Mouse (Mus musculus): ENCODE results near the gene Aldob. TPM values are rescaled to one million over a fixed set of nuclear protein-coding genes. Genes with fewer than 3 reads are reported as not detected.

The Aldob gene
- polyA plus RNA-seq, 1 experiment = 1.9 TPM

GRCm38 (mm10) chr4:49567613-49568012, 18.3 kb upstream of the Aldob start:
- Histone ChIP-seq H3K4me3 (replicated peaks; ENCODE audit: extremely low read depth, low read depth, low read length) (no peak overlapping the region), H3K4me1 (ENCODE audit: control insufficient read depth, insufficient read depth, low read length) (no peaks in the 10 kb centered on the region)
- TF ChIP-seq POLR2A (IDR thresholded peaks at IDR 0.05; ENCODE audit: borderline replicate concordance, extremely low read depth, low read depth, low read length) (no peak), CTCF (IDR thresholded peaks at IDR 0.05; ENCODE audit: insufficient read depth, low read length) (peak; percentile 46; the same call in 1 of the 2 replicates)
- peak; percentile 42 for DNase-seq
- 19% methylated on average over 3 of the region's 3 CpGs for WGBS

- no peaks in the 10 kb centered on the region for H3K4me1 ChIP-seq (ENCODE audit: control insufficient read depth, insufficient read depth, low read length)
- DNase-seq = no peak
- no peak overlapping the region for H3K4me3 ChIP-seq (replicated peaks; ENCODE audit: extremely low read depth, low read depth, low read length)
- WGBS = 58% methylated on average over 20 of the region's 20 CpGs
- no peak for TF ChIP-seq CTCF (IDR thresholded peaks at IDR 0.05; ENCODE audit: insufficient read depth, low read length)
- no peak for TF ChIP-seq POLR2A (IDR thresholded peaks at IDR 0.05; ENCODE audit: borderline replicate concordance, extremely low read depth, low read depth, low read length)
Observed at GRCm38 (mm10) chr4:49559915-49560772, 10.8 kb upstream of the Aldob start.

- no peak for DNase-seq
- TF ChIP-seq POLR2A (IDR thresholded peaks at IDR 0.05; ENCODE audit: borderline replicate concordance, extremely low read depth, low read depth, low read length) = no peak
- no peak for TF ChIP-seq CTCF (IDR thresholded peaks at IDR 0.05; ENCODE audit: insufficient read depth, low read length)
- Histone ChIP-seq H3K4me3 (replicated peaks; ENCODE audit: extremely low read depth, low read depth, low read length) (no peak overlapping the region), H3K4me1 (ENCODE audit: control insufficient read depth, insufficient read depth, low read length) (no peaks in the 10 kb centered on the region)
- 42% methylated on average over 2 of the region's 2 CpGs for WGBS
Observed at GRCm38 (mm10) chr4:49558181-49558580, 8.8 kb upstream of the Aldob start.

- no peak for DNase-seq
- Histone ChIP-seq H3K4me3 (replicated peaks; ENCODE audit: extremely low read depth, low read depth, low read length) (no peak overlapping the region), H3K4me1 (ENCODE audit: control insufficient read depth, insufficient read depth, low read length) (no peaks in the 10 kb centered on the region)
- no peak for TF ChIP-seq POLR2A (IDR thresholded peaks at IDR 0.05; ENCODE audit: borderline replicate concordance, extremely low read depth, low read depth, low read length)
- no peak for TF ChIP-seq CTCF (IDR thresholded peaks at IDR 0.05; ENCODE audit: insufficient read depth, low read length)
- WGBS = 93% methylated on average over 7 of the region's 7 CpGs
Observed at GRCm38 (mm10) chr4:49557375-49557774, 8.0 kb upstream of the Aldob start.

- TF ChIP-seq POLR2A (IDR thresholded peaks at IDR 0.05; ENCODE audit: borderline replicate concordance, extremely low read depth, low read depth, low read length) (no peak), CTCF (IDR thresholded peaks at IDR 0.05; ENCODE audit: insufficient read depth, low read length) (no peak)
- no peaks in the 10 kb centered on the region for H3K4me1 ChIP-seq (ENCODE audit: control insufficient read depth, insufficient read depth, low read length)
- no peak for DNase-seq
- 82% methylated on average over 5 of the region's 5 CpGs for WGBS
- no peak overlapping the region for H3K4me3 ChIP-seq (replicated peaks; ENCODE audit: extremely low read depth, low read depth, low read length)
Observed at GRCm38 (mm10) chr4:49553380-49553779, 4.0 kb upstream of the Aldob start.

GRCm38 (mm10) chr4:49547544-49548219, 1.7 kb downstream of the Aldob start:
- Histone ChIP-seq H3K4me1 (ENCODE audit: control insufficient read depth, insufficient read depth, low read length) (no peaks in the 10 kb centered on the region), H3K4me3 (replicated peaks; ENCODE audit: extremely low read depth, low read depth, low read length) (no peak overlapping the region)
- 85% methylated on average over 7 of the region's 7 CpGs for WGBS
- no peak for DNase-seq
- no peak for TF ChIP-seq POLR2A (IDR thresholded peaks at IDR 0.05; ENCODE audit: borderline replicate concordance, extremely low read depth, low read depth, low read length)
- no peak for TF ChIP-seq CTCF (IDR thresholded peaks at IDR 0.05; ENCODE audit: insufficient read depth, low read length)

DNA sequence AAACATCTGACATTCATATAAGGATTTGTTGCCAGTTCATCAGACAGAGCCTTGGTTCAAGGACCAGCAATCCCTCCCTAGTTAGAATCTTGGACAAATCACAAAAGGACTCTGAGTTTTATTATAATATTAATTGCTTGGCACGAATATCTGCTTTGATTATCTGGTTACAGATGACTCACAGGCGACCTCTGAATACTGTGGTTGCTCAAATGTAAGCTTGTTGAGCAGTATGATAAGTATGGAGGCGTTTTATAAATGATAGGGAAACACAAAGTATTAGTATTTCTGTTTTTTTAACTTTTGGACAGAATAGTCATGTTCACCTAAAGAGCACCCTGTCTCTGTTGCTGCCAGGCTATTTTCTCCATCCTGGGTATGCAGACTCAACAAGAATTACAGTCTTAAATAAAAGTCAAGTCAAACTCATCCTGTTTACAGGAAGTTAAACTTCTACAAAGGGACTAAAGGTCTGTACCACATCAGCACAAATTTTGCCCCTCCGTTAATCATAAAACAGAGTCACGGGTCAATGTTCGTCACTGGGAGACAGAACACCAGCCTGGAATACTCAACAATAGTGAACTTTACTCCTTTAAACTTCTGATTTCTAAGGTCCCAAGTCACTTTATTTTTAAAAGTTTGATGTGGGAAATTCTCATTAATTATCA, 2.3 kb downstream of the Aldob start:
- Histone ChIP-seq H3K4me1 (ENCODE audit: control insufficient read depth, insufficient read depth, low read length) (no peaks in the 10 kb centered on the region), H3K4me3 (replicated peaks; ENCODE audit: extremely low read depth, low read depth, low read length) (no peak overlapping the region)
- 55% methylated on average over 6 of the region's 6 CpGs for WGBS
- TF ChIP-seq CTCF (IDR thresholded peaks at IDR 0.05; ENCODE audit: insufficient read depth, low read length) (no peak), POLR2A (IDR thresholded peaks at IDR 0.05; ENCODE audit: borderline replicate concordance, extremely low read depth, low read depth, low read length) (no peak)
- DNase-seq = no peak

- TF ChIP-seq POLR2A (IDR thresholded peaks at IDR 0.05; ENCODE audit: borderline replicate concordance, extremely low read depth, low read depth, low read length) = no peak
- no peak for TF ChIP-seq CTCF (IDR thresholded peaks at IDR 0.05; ENCODE audit: insufficient read depth, low read length)
- 73% methylated on average over 2 of the region's 2 CpGs for WGBS
- DNase-seq = no peak
- Histone ChIP-seq H3K4me1 (ENCODE audit: control insufficient read depth, insufficient read depth, low read length) (no peaks in the 10 kb centered on the region), H3K4me3 (replicated peaks; ENCODE audit: extremely low read depth, low read depth, low read length) (no peak overlapping the region)
Observed at GRCm38 (mm10) chr4:49546026-49546425, 3.3 kb downstream of the Aldob start.

DNA sequence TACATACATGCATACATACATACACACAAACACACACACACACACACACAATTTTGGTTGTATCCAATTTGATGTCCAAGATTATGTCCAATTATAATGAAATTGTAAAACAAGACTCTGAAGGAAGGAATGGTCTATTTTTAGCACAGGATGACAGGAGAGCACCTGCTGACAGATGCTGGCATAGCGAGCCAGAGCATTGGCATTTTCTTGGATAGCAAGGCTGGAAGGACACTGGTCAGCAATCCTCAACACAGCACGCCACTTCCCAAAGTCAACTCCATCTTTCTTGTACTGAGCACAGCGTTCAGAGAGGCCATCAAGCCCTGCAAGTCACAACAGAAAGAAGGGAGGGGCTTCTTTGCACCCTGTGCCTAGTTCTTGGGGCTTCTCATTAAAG, 8.4 kb downstream of the Aldob start:
- 73% methylated on average over 3 of the region's 3 CpGs for WGBS
- TF ChIP-seq CTCF (IDR thresholded peaks at IDR 0.05; ENCODE audit: insufficient read depth, low read length) = no peak
- TF ChIP-seq POLR2A (IDR thresholded peaks at IDR 0.05; ENCODE audit: borderline replicate concordance, extremely low read depth, low read depth, low read length) = no peak
- H3K4me3 ChIP-seq (replicated peaks; ENCODE audit: extremely low read depth, low read depth, low read length) = no peak overlapping the region
- H3K4me1 ChIP-seq (ENCODE audit: control insufficient read depth, insufficient read depth, low read length) = no peaks in the 10 kb centered on the region; the same call in 1 of the 2 replicates
- no peak for DNase-seq
